Mouse (Mus musculus) lung, postnatal 0 days (tissue): Measurements from ENCODE around the gene Ppp3cb. TPM values are rescaled to one million over a fixed set of nuclear protein-coding genes. Genes with fewer than 3 reads are reported as not detected.
A peak's percentile ranks its signal among the peaks of the same experiment; 100 is the strongest.

Experiments used
- ATAC-seq: fragments of 200-750 bp; cut with Nextera tagmentation; 2 replicates; pipeline ENCODE4 v1.8.0; 2017; ENCODE audit warnings: moderate library complexity
- DNase-seq: peaks from one replicate; pipeline ENCODE4 v3.0.0-alpha.2; 2016; ENCODE audit warnings: low spot score
- H3K27ac ChIP-seq: fragments of 300-500 bp; sonication (generic); 2 replicates; pipeline ENCODE4 v1.5.1; 2014; ENCODE audit warnings: antibody characterized with exemption, mild to moderate bottlenecking, low read length, mixed read lengths
- H3K27me3 ChIP-seq: fragments of 300-500 bp; sonication (generic); replicated peaks from 2 replicates; pipeline ENCODE4 v1.6.1; 2014; ENCODE audit warnings: low read length, mixed read lengths; ENCODE audit not compliant: insufficient read depth
- H3K36me3 ChIP-seq: fragments of 300-500 bp; sonication (generic); 2 replicates; pipeline ENCODE4 v1.6.1; 2014; ENCODE audit warnings: low read length, mixed read lengths; ENCODE audit not compliant: insufficient read depth
- H3K4me1 ChIP-seq: fragments of 300-500 bp; sonication (generic); 2 replicates; pipeline ENCODE4 v1.6.1; 2014; ENCODE audit warnings: antibody characterized with exemption, low read depth, low read length, mixed read lengths; ENCODE audit not compliant: insufficient read depth
- H3K4me2 ChIP-seq: fragments of 300-500 bp; sonication (generic); replicated peaks from 2 replicates; pipeline ENCODE4 v1.6.1; 2014; ENCODE audit warnings: low read depth, mild to moderate bottlenecking, low read length, moderate library complexity, mixed read lengths
- H3K4me3 ChIP-seq: fragments of 300-500 bp; sonication (generic); 2 replicates; pipeline ENCODE4 v1.5.1; 2014; ENCODE audit warnings: low read depth, low read length
- H3K9ac ChIP-seq: fragments of 300-500 bp; sonication (generic); replicated peaks from 2 replicates; pipeline ENCODE4 v1.6.1; 2014; ENCODE audit warnings: low read depth, mild to moderate bottlenecking
- H3K9me3 ChIP-seq: fragments of 300-500 bp; sonication (generic); 2 replicates; pipeline ENCODE4 v1.6.1; 2016; ENCODE audit warnings: low read length, mixed read lengths
- CTCF ChIP-seq: IDR thresholded peaks from 2 replicates; pipeline ENCODE4 v1.5.1; 2016; ENCODE audit warnings: antibody characterized with exemption, mild to moderate bottlenecking
- EP300 ChIP-seq: IDR thresholded peaks from 2 replicates; pipeline ENCODE4 v1.6.1; 2016; ENCODE audit warnings: antibody characterized with exemption, mild to moderate bottlenecking, control low read depth
- WGBS: fragments of 180-500 bp; shearing (Covaris S2); extraction: QIAGEN DNeasy Blood & Tissue Kit; methylation state at CpG from one replicate; pipeline ENCODE4 v1.1.7; 2014; 5-methylcytosine and 5-hydroxymethylcytosine counted together
- polyA plus RNA-seq: library from polyadenylated mRNA; unstranded; fragments of >200 nt; fragmentation: Nextera tagmentation; extraction: Ambion mirVana; gene quantifications from 2 replicates; pipeline ENCODE4 v1.2.1, GENCODE M21; 2015

Gene Ppp3cb
- polyA plus RNA-seq, 1 experiment from 2014 or later = 24.2 TPM

DNA sequence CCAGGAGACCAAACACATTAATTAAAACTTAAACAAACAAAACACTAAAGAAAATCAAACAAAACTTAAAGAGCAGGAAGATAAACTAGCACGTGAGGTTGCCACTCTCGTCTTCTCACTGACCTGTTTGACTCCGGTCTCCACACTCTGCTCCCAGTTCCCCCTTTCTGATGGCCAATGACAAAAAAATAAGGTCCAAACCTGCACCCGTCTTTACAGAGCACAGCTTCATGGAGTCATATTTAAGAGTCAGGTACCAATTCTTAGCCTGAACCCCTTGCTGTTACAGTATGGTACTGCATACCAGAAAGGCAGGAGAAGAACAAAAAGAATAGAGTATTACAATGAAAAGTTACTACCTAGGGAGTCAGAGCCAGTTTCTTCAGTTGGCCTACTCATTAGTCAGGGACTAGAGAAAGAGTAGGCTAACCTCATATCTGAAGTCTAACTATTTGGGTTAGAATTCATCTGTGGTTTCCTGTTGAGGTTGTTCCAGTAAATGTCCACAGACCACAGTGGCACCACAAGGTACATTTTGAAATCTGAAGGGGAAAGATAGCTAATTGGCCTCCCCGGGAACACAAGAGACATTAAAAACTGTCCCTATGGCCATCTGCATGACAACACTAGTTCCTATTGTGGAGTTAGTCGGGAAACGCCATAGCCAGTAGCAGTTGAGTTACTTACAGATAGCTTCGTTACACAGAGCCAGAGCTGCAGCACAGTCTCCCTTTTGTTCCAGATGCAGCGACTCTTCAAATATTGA lies 19.1 kb upstream of the Ppp3cb start:
- Histone ChIP-seq H3K36me3 (peaks cover 15% of the 10 kb centered on the region; the same call in 1 of the 2 replicates), H3K4me3 (no peak overlapping the region), H3K27me3 (no peaks in the 10 kb centered on the region), H3K9me3 (no peaks in the 10 kb centered on the region), H3K27ac (no peak overlapping the region), H3K4me2 (no peak overlapping the region), H3K4me1 (no peaks in the 10 kb centered on the region), H3K9ac (no peak overlapping the region)
- WGBS = 44% methylated on average over 9 of the region's 9 CpGs
- DNase-seq = peak; percentile 29
- no peak for TF ChIP-seq CTCF
- no peak for TF ChIP-seq EP300
- no peak for ATAC-seq

DNA sequence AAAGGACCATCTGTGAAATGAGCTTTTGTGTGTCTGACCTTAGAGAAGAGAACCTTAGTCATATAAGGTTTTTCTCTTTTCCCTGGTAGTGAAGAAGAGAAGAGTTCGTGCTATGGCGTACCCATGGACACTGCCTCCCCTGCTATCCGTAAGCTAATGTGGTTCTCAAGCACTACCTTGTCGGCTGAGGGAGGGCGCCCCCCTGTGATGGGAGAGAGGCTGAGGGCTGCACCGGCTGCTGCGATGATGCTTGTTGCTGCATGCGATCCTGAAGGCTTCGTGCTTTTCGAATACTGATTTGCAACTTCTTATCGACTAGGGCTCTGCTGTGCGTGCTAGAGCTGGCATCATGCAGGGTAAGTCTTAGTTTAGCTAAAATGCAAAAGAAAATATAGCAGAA lies 18.3 kb upstream of the Ppp3cb start:
- H3K9me3 ChIP-seq = no peaks in the 10 kb centered on the region

GRCm38 (mm10) chr14:20561897-20562296 lies 15.5 kb upstream of the Ppp3cb start:
- Histone ChIP-seq H3K9me3 (no peaks in the 10 kb centered on the region), H3K9ac (no peak overlapping the region), H3K4me1 (no peaks in the 10 kb centered on the region), H3K27ac (no peak overlapping the region), H3K4me3 (no peak overlapping the region), H3K4me2 (no peak overlapping the region), H3K36me3 (peaks cover 16% of the 10 kb centered on the region; the same call in 1 of the 2 replicates), H3K27me3 (no peaks in the 10 kb centered on the region)
- TF ChIP-seq EP300 = no peak
- TF ChIP-seq CTCF = no peak
- ATAC-seq (no peak), DNase-seq (no peak)
- WGBS = 86% methylated on average over 5 of the region's 5 CpGs

More for the DNA sequence above, 18.3 kb upstream of the Ppp3cb start:
- H3K27me3 ChIP-seq = no peaks in the 10 kb centered on the region
- ATAC-seq (no peak), DNase-seq (no peak)
- 59% methylated on average over 12 of the region's 12 CpGs for WGBS
- peaks cover 16% of the 10 kb centered on the region; the same call in 1 of the 2 replicates for H3K36me3 ChIP-seq
- TF ChIP-seq CTCF (peak; percentile 48), EP300 (no peak)
- H3K9ac ChIP-seq = no peak overlapping the region
- H3K4me1 ChIP-seq = no peaks in the 10 kb centered on the region
- H3K4me3 ChIP-seq = no peak overlapping the region
- no peak overlapping the region for H3K27ac ChIP-seq
- H3K4me2 ChIP-seq = no peak overlapping the region

GRCm38 (mm10) chr14:20550136-20550535 lies 3.8 kb upstream of the Ppp3cb start:
- WGBS = 88% methylated on average over 2 of the region's 2 CpGs
- TF ChIP-seq EP300 = no peak
- TF ChIP-seq CTCF = no peak

DNA sequence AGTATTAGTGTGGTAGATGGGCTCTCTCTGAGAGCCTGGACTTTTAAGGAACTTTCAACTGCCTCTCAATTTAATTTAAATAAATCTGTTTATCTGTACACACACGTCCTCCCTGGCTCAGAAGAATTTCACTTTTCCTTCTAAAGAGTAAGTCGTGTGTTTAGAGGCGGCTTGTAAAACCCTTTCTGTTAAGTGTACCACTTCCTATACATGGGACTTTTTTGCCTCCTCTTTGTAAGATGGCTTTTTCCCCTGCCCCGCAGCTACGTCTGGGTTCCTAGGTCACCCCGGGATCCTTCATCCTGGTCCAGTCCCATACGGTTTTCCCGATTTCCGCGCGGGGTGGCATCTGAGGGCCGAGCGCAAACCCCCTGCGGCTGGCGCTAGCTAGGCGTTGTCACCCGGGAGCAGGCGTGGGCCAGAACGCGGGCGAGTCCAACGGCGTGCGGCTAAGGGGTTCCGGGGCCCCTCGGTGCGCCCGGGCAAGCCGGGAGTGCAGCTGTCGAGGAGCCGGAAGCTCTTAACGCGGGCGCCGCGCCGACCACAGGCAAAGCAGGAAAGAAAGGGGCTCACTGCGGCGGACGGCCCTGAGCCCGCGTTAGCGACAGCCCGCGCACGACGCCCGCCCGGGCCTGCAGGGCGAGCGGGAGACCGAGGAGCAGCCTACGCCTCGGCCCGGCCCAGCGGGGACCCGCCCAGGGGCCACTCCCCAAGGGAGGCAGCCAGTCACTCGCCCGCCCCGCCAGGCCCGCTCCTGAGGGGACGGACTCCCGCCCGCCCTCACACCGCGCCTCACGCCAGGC lies 643 bp downstream of the Ppp3cb start:
- Histone ChIP-seq H3K4me3 (peak overlapping the region; percentile 67), H3K27ac (peak overlapping the region; percentile 99), H3K4me2 (peak overlapping the region; percentile 54), H3K36me3 (peaks cover 9% of the 10 kb centered on the region; the same call in 1 of the 2 replicates), H3K9me3 (no peaks in the 10 kb centered on the region), H3K27me3 (no peaks in the 10 kb centered on the region), H3K9ac (peak overlapping the region; percentile 84), H3K4me1 (peaks cover 3% of the 10 kb centered on the region; the same call in 1 of the 2 replicates)
- WGBS = 1% methylated on average over 37 of the region's 67 CpGs
- DNase-seq = peak; percentile 96
- peak; percentile 99 for ATAC-seq
- TF ChIP-seq CTCF (no peak), EP300 (no peak)

More at GRCm38 (mm10) chr14:20550136-20550535, 3.8 kb upstream of the Ppp3cb start:
- Histone ChIP-seq H3K36me3 (peaks cover 9% of the 10 kb centered on the region; the same call in 1 of the 2 replicates), H3K4me2 (no peak overlapping the region), H3K9me3 (no peaks in the 10 kb centered on the region), H3K27me3 (no peaks in the 10 kb centered on the region), H3K27ac (no peak overlapping the region), H3K4me3 (no peak overlapping the region), H3K4me1 (peaks cover 3% of the 10 kb centered on the region; the same call in 1 of the 2 replicates), H3K9ac (no peak overlapping the region)
- DNase-seq (no peak), ATAC-seq (no peak)
